Mouse (Mus musculus) cerebellum, adult 2 months (tissue): ENCODE results near the gene Tspan18. TPM values are rescaled to one million over a fixed set of nuclear protein-coding genes. Genes with fewer than 3 reads are reported as not detected.
A peak's percentile ranks its signal among the peaks of the same experiment; 100 is the strongest.

Experiments used
- DNase-seq, 2 experiments: peaks; one replicate each; pipeline ENCODE4 v3.0.0; 2021
- H3K27ac ChIP-seq: fragments of 200-500 bp; 2 replicates; pipeline ENCODE4 v1.5.1; 2012; ENCODE audit warnings: low read length, control low read depth, inconsistent platforms; ENCODE audit not compliant: insufficient read depth
- H3K27me3 ChIP-seq: fragments of 200-500 bp; 2 replicates; pipeline ENCODE4 v1.6.1; 2012; ENCODE audit warnings: inconsistent platforms, mild to moderate bottlenecking, low read length, moderate library complexity; ENCODE audit not compliant: control insufficient read depth, insufficient read depth
- H3K4me1 ChIP-seq: fragments of 200-500 bp; 2 replicates; pipeline ENCODE4 v1.6.1; 2011; ENCODE audit warnings: low read length; ENCODE audit not compliant: control insufficient read depth, insufficient read depth
- H3K4me3 ChIP-seq: fragments of 200-500 bp; replicated peaks from 2 replicates; pipeline ENCODE3; 2011; ENCODE audit warnings: mild to moderate bottlenecking, low read depth, low read length, control low read depth; ENCODE audit not compliant: insufficient read depth
- CTCF ChIP-seq: fragments of 200-500 bp; IDR thresholded peaks from 2 replicates; pipeline ENCODE4 v1.5.1; 2011; ENCODE audit warnings: low read depth, mild to moderate bottlenecking, control low read depth, low read length, moderate library complexity, borderline replicate concordance; ENCODE audit not compliant: insufficient read depth
- POLR2A ChIP-seq: fragments of 200-500 bp; IDR thresholded peaks from 2 replicates; pipeline ENCODE4 v1.6.1; 2011; ENCODE audit warnings: low read length, control low read depth, borderline replicate concordance; ENCODE audit not compliant: insufficient read depth
- WGBS: fragments of 180-500 bp; shearing (Covaris S2); methylation state at CpG from one replicate; pipeline ENCODE4 v1.1.7; 2018; 5-methylcytosine and 5-hydroxymethylcytosine counted together
- polyA plus RNA-seq: library from polyadenylated mRNA; depleted of rRNA; stranded (reverse); fragments of >200 nt; gene quantifications from 2 replicates; pipeline ENCODE4 v1.2.3, GENCODE M21; 2012

Gene Tspan18
- polyA plus RNA-seq, 1 experiment, result 11.3 TPM

DNA sequence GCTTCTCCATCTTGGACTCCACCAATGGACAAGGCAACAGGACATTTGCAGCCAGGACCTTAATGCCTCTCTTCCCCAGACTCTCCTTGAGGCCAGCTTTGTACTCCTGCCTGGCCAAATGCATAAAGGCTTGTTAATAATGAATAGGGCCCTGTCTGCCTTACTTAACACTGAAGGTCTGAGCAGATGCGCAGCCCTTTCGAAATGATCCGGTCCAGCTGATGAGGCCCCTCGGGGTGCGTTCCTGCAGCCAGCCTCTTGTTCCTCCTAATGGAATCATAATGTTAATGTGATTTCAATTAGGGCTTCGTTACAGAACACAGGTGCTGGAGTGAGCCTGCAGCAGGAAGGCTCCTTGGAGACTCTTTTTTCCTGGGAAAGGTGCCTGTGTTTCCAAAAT is 33.7 kb upstream of the Tspan18 start:
- Histone ChIP-seq H3K4me3 (no peak overlapping the region), H3K4me1 (peaks cover 5% of the 10 kb centered on the region; the same call in 1 of the 2 replicates), H3K27me3 (no peaks in the 10 kb centered on the region; the same call in 1 of the 2 replicates), H3K27ac (no peak overlapping the region)
- no peak for DNase-seq
- 80% methylated on average over 6 of the region's 6 CpGs for WGBS
- no peak for TF ChIP-seq POLR2A
- no peak for TF ChIP-seq CTCF

DNA sequence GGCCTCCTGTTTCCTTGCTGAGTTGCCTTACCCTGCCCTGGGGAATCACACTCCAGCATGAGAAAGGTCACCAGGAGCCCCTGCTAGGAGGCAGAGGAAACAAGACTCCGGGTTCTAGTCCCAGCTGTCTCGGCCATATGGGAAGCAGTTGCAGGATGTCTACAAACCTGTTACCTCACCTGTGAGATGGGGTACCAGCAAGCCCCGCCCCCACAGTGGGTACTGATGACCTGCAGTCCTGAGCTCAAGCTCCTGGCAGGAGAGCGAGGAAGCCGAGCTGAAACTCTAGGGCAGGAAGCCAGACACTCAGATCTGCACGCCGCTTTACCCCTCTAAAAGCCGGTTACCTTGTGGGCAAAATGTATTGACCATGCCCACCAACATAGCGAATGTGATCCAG is 31.1 kb upstream of the Tspan18 start:
- peaks cover 5% of the 10 kb centered on the region; the same call in 1 of the 2 replicates for H3K4me1 ChIP-seq
- 23% methylated on average over 9 of the region's 9 CpGs for WGBS
- H3K27me3 ChIP-seq, result no peaks in the 10 kb centered on the region
- H3K4me3 ChIP-seq, result no peak overlapping the region
- H3K27ac ChIP-seq, result no peak overlapping the region
- DNase-seq, result peak; percentile 71 to 79
- TF ChIP-seq POLR2A, result no peak
- TF ChIP-seq CTCF, result no peak

DNA sequence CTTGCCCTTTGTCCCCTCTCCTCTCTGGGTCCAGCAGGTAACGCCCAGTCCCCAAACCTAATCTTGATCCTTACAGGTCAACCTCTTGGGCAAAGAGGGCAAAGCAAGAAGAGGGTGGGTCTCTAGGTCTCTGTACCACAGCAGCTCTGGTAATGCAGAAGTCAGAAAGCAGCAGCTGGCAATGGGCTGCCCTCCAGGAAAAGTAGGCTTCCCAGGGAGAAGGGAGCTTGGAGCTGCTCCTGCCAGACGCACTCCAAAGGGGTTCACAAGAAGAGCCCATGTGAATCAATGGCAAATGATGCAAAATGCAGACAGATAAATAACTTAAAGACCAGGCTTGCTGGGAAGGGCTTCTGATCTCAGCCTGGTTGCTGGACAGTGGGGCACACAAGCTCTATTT is 30.6 kb upstream of the Tspan18 start:
- Histone ChIP-seq H3K27me3 (no peaks in the 10 kb centered on the region), H3K27ac (no peak overlapping the region), H3K4me3 (no peak overlapping the region), H3K4me1 (peaks cover 5% of the 10 kb centered on the region; the same call in 1 of the 2 replicates)
- TF ChIP-seq CTCF (no peak), POLR2A (no peak)
- 68% methylated on average over 2 of the region's 2 CpGs for WGBS
- no peak for DNase-seq

DNA sequence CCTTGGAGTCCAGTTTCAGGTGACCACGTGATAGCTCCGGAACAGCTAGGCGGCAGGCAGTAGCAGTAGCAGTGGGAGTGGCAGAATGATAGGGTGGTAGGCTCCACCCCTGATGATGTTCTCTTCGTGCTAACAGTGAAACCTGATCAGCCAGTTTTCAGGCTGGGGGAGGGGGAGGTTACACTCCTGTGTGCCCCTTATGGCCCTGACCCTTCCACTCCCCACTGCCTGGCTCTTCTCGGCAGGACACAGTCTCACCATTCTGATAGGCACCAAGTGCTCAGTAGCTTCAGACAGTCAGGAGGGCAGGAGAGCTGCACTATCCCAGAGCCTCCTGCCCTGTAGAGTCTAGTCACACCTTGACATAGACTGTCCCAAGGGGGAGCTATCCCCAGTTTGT is 27.1 kb upstream of the Tspan18 start:
- no peaks in the 10 kb centered on the region for H3K27me3 ChIP-seq
- H3K4me3 ChIP-seq, result no peak overlapping the region
- no peak for TF ChIP-seq CTCF
- H3K27ac ChIP-seq, result no peak overlapping the region
- WGBS, result 63% methylated on average over 5 of the region's 5 CpGs
- DNase-seq, result no peak
- peaks cover 5% of the 10 kb centered on the region for H3K4me1 ChIP-seq

DNA sequence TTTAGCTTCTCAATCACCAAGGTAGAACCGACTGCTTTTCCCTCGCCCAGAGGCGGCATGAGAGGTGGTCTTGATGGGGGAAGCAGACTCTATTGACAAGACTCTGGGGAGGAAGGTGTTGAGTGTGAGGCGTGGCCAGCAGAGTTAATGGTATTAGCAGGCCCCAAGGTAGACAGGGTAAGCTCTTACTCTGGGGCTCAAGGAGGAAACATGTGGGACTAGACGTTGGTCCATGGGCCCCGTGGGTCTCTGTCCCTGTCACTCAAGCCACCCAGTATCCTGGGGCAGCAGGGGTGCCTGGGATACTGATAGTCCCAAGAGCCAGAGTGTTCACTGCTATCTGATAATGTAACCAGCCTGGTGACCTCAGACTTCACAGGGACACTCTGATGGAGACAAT is 26.0 kb upstream of the Tspan18 start:
- Histone ChIP-seq H3K27ac (no peak overlapping the region), H3K27me3 (no peaks in the 10 kb centered on the region), H3K4me3 (no peak overlapping the region), H3K4me1 (peaks cover 2% of the 10 kb centered on the region)
- no peak for DNase-seq
- no peak for TF ChIP-seq CTCF
- no peak for TF ChIP-seq POLR2A
- 88% methylated on average over 6 of the region's 6 CpGs for WGBS

DNA sequence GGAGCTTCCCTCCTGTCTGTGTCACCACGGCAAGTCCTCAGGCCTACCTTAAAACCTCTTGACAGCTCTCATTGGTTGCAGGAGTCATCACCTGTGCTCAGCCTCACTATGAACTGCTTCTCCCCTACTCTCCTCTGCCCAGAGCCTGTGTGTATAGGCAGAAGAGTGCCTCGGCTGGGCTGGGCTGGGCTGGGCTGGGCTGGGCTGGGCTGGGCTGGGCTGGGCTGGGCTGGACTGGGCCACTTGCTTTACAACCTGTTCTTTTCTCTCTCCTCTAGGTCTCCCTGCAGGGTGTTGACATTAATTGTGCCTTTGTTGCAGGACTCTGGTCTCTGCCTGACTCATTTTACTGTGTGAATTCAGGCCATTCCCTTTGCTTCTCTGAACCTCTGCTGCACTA is 23.1 kb upstream of the Tspan18 start:
- H3K27me3 ChIP-seq, result no peaks in the 10 kb centered on the region
- TF ChIP-seq CTCF (no peak), POLR2A (no peak)
- no peak overlapping the region for H3K4me3 ChIP-seq
- 88% methylated on average over 2 of the region's 2 CpGs for WGBS
- no peaks in the 10 kb centered on the region; the same call in 1 of the 2 replicates for H3K4me1 ChIP-seq
- H3K27ac ChIP-seq, result no peak overlapping the region
- DNase-seq, result no peak

DNA sequence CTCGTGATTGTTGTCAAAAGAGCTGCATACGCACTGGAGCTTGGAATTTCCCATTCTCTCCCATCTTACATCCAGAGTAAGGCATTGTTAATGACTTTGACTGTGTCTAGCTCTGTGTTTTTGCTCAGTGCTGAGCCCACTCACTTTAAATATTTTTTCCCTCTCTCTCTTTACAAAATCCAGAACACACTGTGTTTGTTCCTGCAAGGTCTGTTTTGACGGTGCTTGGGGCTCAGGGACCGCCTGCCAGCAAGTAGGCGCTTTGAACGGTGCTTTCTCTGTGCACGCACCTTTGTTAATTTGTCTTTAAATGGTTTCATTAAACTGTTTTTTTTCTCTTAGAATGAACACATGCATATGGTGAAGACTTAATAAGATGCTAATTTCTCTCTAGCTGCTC is 21.5 kb upstream of the Tspan18 start:
- Histone ChIP-seq H3K27me3 (no peaks in the 10 kb centered on the region), H3K4me1 (no peaks in the 10 kb centered on the region; the same call in 1 of the 2 replicates), H3K4me3 (no peak overlapping the region), H3K27ac (no peak overlapping the region)
- TF ChIP-seq CTCF, result no peak
- no peak for DNase-seq
- 79% methylated on average over 7 of the region's 7 CpGs for WGBS

DNA sequence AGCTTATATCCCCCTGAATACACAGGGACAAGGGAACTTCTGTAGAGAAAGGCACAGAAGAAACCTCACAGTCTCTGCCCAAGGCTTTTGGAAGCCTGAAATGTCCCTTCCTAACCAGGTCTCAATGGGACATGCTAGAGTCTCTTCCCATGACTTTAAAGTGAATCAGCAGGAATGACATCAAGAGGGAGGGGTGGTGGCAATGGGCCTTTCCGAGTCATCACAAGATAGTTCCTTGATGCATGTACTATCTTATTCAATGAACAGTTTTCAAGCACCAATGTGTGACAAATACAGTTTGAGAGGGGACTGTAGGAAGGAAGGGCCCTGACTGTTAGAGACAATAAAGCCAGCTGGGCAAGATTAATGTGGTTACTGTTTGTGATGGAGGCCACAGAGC is 20.3 kb upstream of the Tspan18 start:
- Histone ChIP-seq H3K4me3 (no peak overlapping the region), H3K27ac (no peak overlapping the region), H3K27me3 (no peaks in the 10 kb centered on the region), H3K4me1 (no peaks in the 10 kb centered on the region; the same call in 1 of the 2 replicates)
- DNase-seq, result no peak
- WGBS, result 78% methylated on average over 1 of the region's 1 CpGs
- TF ChIP-seq POLR2A (no peak), CTCF (no peak)
